Mouse (Mus musculus): ENCODE results near the gene Pex14. TPM values are rescaled to one million over a fixed set of nuclear protein-coding genes. Genes with fewer than 3 reads are reported as not detected.
A peak's percentile ranks its signal among the peaks of the same experiment; 100 is the strongest.

Pex14 gene
- polyA plus RNA-seq, 1 experiment from 2014 or later = 67.3 TPM

DNA sequence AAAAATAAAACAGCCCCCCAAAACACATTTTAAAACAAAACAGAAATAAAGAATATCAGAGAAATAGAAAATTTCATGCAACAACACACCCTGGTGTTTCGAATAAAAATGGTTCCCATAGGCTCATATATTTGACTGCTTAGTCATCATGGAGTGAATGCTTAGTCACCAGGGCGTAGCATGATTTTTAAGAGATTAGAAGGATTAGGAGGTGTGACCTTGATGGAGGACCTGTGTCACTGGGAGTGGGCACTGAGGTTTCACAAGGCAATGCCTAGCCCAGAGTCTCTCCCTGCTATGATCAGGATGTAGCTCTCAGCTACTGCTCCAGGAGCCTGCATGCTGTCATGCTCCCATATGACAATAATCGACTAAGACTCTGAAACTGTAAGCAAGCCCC is 93.6 kb downstream of the Pex14 start:
- H3K4me3 ChIP-seq (ENCODE audit: low read length) = no peak overlapping the region
- H3K27ac ChIP-seq (ENCODE audit: low read length) = no peak overlapping the region
- no peaks in the 10 kb centered on the region for H3K9me3 ChIP-seq (ENCODE audit: low read length)
- ATAC-seq (ENCODE audit: low FRiP score, low TSS enrichment) = no peak
- no peaks in the 10 kb centered on the region for H3K36me3 ChIP-seq (ENCODE audit: insufficient read depth, low read length)
- no peaks in the 10 kb centered on the region for H3K4me1 ChIP-seq (ENCODE audit: insufficient read depth, low read length)
- 92% methylated on average over 3 of the region's 3 CpGs for WGBS
- H3K4me2 ChIP-seq (replicated peaks; ENCODE audit: low read depth, low read length) = no peak overlapping the region
- H3K9ac ChIP-seq (replicated peaks; ENCODE audit: low read length) = no peak overlapping the region
- H3K27me3 ChIP-seq (ENCODE audit: insufficient read depth, low read length) = no peaks in the 10 kb centered on the region

DNA sequence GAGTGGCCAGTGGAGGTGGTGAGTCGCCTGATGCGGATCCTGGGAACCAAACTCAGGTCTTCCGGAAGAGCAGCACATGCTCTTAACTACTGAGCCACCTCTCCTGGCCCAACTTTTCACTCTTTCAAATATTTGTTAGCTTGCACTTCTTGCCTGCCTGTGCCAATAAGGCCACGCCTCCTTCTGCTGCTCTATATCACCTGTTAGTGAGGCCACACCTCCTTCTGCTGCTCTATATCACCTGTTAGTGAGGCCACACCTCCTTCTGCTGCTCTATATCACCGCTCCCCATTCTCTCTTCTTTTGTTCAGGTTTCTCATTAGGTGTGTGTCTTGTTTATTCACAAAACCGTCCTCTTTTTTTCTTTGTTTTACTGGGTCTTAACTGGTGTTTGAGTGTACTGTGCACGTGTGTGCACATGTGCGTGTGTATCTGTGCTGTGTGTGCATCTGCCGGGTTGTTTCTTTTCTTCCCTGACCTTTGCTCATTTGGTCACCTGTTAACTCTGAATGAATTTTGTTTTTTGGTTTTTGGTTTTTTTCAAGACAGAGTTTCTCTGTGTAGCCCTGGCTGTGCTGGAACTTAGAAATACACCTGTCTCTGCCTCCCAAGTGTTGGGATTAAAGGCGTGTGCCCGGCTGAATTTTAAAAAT is 97.1 kb downstream of the Pex14 start:
- WGBS = 93% methylated on average over 11 of the region's 11 CpGs
- Histone ChIP-seq H3K4me1 (ENCODE audit: insufficient read depth, low read length) (no peaks in the 10 kb centered on the region), H3K9ac (replicated peaks; ENCODE audit: low read length) (no peak overlapping the region), H3K27me3 (ENCODE audit: insufficient read depth, low read length) (no peaks in the 10 kb centered on the region), H3K4me2 (replicated peaks; ENCODE audit: low read depth, low read length) (no peak overlapping the region), H3K27ac (ENCODE audit: low read length) (no peak overlapping the region), H3K36me3 (ENCODE audit: insufficient read depth, low read length) (no peaks in the 10 kb centered on the region), H3K9me3 (ENCODE audit: low read length) (no peaks in the 10 kb centered on the region), H3K4me3 (ENCODE audit: low read length) (no peak overlapping the region)
- no peak for ATAC-seq (ENCODE audit: low FRiP score, low TSS enrichment)

DNA sequence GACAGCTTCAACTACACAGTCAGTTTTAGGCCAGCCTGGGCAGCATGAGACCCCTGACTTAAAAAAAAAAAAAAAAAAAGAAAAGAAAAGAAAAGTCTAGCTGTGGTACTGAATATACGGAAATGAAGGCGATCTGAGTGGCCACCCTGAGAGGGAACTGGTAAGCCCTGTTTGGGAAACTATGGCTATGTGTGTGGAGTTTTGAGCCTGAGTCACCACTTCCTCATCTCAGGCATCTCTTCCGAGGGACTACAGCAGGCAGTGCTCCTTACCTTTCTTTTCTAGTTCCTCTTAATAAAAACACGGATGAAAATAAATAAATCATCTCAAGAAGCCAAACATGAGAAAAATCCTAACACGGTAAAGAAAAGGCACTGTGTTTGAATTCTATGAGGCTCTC is 98.2 kb downstream of the Pex14 start:
- H3K9me3 ChIP-seq (ENCODE audit: low read length) = no peaks in the 10 kb centered on the region
- no peaks in the 10 kb centered on the region for H3K27me3 ChIP-seq (ENCODE audit: insufficient read depth, low read length)
- WGBS = 74% methylated on average over 5 of the region's 5 CpGs
- no peak overlapping the region for H3K27ac ChIP-seq (ENCODE audit: low read length)
- no peak for ATAC-seq (ENCODE audit: low FRiP score, low TSS enrichment)
- no peaks in the 10 kb centered on the region for H3K4me1 ChIP-seq (ENCODE audit: insufficient read depth, low read length)
- no peaks in the 10 kb centered on the region for H3K36me3 ChIP-seq (ENCODE audit: insufficient read depth, low read length)
- H3K9ac ChIP-seq (replicated peaks; ENCODE audit: low read length) = no peak overlapping the region
- H3K4me2 ChIP-seq (replicated peaks; ENCODE audit: low read depth, low read length) = no peak overlapping the region
- H3K4me3 ChIP-seq (ENCODE audit: low read length) = no peak overlapping the region

DNA sequence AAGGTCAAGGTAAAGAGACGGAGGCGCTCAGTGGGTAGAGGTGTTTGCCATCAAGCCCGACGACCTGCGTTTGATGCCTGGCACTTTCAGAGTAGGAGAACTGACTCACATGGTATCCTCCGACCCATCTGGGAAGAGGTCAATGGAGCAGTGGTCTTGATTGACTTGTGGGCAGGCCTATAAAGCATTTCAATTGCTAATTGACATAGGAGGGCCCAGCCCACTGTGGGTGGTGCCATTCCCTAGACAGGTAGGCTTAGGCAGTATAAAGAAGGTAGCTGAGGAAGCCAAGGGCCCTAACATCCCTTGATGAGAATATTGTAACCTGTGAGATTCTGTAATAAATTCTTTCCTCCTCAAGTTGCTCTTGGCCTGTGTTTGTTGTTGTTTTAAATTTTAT is 98.9 kb downstream of the Pex14 start:
- Histone ChIP-seq H3K4me1 (ENCODE audit: insufficient read depth, low read length) (no peaks in the 10 kb centered on the region), H3K27ac (ENCODE audit: low read length) (no peak overlapping the region), H3K9me3 (ENCODE audit: low read length) (no peaks in the 10 kb centered on the region), H3K27me3 (ENCODE audit: insufficient read depth, low read length) (no peaks in the 10 kb centered on the region), H3K9ac (replicated peaks; ENCODE audit: low read length) (no peak overlapping the region), H3K4me3 (ENCODE audit: low read length) (no peak overlapping the region), H3K36me3 (ENCODE audit: insufficient read depth, low read length) (no peaks in the 10 kb centered on the region), H3K4me2 (replicated peaks; ENCODE audit: low read depth, low read length) (no peak overlapping the region)
- ATAC-seq (ENCODE audit: low FRiP score, low TSS enrichment) = no peak
- WGBS = 88% methylated on average over 6 of the region's 6 CpGs

DNA sequence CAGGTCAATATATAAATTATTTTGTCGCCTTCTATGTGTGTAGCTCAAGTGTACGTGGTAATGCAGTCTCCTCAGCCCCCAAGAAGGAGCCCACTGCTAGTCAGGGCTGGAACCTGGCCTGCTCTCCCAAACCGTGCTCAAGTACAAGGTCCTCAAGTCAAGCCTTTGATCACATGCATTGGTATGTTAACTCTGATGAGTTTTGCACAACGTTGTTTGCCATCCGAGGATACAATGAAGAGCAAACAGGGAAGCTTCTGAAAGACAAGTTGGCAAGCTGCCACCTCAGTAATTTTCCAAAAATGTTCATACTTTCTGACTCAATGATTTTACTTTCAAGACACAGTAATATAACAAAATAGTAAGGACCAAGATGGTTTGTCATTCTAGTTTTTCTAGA is 105.7 kb downstream of the Pex14 start:
- WGBS = 73% methylated on average over 5 of the region's 5 CpGs

DNA sequence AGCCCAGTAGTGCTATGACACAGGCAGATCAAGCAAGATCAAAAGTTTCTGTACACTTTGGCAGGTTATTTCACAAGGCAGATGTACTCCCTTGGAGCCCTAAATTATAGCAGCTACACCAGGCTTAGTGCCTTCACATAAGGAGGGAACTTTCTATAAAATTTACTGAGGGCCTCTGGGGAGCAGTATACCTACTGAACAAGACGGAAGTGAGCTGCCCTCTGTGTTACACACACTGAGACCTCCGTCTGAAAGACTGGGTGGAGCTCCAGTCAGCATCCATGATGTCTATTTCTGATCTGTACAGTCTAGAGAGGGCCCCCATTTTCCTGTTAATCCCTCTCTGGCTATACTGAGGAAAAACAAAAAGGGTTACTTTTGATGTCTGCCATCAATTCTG is 109.6 kb downstream of the Pex14 start:
- Histone ChIP-seq H3K4me1 (ENCODE audit: insufficient read depth, low read length) (peaks cover 56% of the 10 kb centered on the region), H3K4me3 (ENCODE audit: low read length) (no peak overlapping the region), H3K36me3 (ENCODE audit: insufficient read depth, low read length) (0 out of 2 replicates have a peak, but pooled peaks cover 2% of the 10 kb centered on the region), H3K27ac (ENCODE audit: low read length) (no peak overlapping the region), H3K9me3 (ENCODE audit: low read length) (no peaks in the 10 kb centered on the region), H3K9ac (replicated peaks; ENCODE audit: low read length) (no peak overlapping the region), H3K4me2 (replicated peaks; ENCODE audit: low read depth, low read length) (no peak overlapping the region), H3K27me3 (ENCODE audit: insufficient read depth, low read length) (no peaks in the 10 kb centered on the region)
- 13% methylated on average over 2 of the region's 2 CpGs for WGBS
- ATAC-seq (ENCODE audit: low FRiP score, low TSS enrichment) = peak; percentile 58; the same call in 1 of the 2 replicates

More for the DNA sequence above, 105.7 kb downstream of the Pex14 start:
- Histone ChIP-seq H3K4me1 (ENCODE audit: insufficient read depth, low read length) (peaks cover 19% of the 10 kb centered on the region), H3K27ac (ENCODE audit: low read length) (no peak overlapping the region), H3K27me3 (ENCODE audit: insufficient read depth, low read length) (no peaks in the 10 kb centered on the region), H3K4me3 (ENCODE audit: low read length) (no peak overlapping the region), H3K4me2 (replicated peaks; ENCODE audit: low read depth, low read length) (no peak overlapping the region), H3K9ac (replicated peaks; ENCODE audit: low read length) (no peak overlapping the region), H3K36me3 (ENCODE audit: insufficient read depth, low read length) (0 out of 2 replicates have a peak, but pooled peaks cover 2% of the 10 kb centered on the region), H3K9me3 (ENCODE audit: low read length) (no peaks in the 10 kb centered on the region)
- ATAC-seq (ENCODE audit: low FRiP score, low TSS enrichment) = no peak

DNA sequence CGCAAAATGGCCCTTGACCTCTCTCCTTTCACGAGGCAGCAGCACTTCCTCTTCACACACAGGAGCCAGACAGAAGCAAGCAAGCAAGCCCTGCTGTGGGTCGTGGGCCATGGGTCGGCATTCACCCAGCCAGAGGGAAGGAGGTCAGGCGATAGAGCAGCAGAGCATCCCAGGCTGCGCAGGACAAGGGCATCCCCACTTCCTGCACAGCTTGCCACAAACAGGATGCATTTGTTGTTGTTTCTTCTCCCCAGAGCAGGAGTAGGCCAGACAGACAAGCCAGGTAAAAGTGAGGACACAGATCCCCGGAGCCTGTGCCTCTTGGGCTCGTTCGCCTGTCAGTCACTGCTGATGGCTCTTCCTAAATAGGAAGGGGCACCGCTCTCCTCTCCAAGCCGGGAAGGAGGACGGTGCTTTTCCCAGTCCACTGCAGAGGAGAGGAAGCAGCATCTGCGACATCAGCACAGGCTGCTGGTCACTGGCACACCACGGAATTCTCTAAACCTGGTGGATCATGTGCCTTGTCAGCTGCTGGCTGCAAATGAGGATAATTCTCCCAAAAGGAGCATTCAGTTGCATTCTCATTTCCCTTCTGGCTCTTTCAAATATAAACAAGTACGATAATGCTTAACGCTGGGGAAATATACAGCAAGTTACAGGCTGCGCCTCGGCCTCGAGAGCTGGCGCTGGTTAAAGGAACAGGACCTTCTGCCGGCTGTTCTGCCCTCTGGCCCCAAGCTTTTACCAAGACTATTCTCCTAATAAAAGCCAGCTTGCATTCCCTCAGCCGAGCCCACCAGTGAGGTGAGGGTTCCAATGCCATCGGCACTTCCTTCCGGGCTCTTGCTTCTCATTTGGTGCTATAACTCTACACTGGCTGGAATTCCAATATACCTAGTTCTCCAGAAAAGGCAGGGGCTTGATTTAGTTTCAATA is 113.9 kb downstream of the Pex14 start:
- H3K4me2 ChIP-seq (replicated peaks; ENCODE audit: low read depth, low read length) = no peak overlapping the region

DNA sequence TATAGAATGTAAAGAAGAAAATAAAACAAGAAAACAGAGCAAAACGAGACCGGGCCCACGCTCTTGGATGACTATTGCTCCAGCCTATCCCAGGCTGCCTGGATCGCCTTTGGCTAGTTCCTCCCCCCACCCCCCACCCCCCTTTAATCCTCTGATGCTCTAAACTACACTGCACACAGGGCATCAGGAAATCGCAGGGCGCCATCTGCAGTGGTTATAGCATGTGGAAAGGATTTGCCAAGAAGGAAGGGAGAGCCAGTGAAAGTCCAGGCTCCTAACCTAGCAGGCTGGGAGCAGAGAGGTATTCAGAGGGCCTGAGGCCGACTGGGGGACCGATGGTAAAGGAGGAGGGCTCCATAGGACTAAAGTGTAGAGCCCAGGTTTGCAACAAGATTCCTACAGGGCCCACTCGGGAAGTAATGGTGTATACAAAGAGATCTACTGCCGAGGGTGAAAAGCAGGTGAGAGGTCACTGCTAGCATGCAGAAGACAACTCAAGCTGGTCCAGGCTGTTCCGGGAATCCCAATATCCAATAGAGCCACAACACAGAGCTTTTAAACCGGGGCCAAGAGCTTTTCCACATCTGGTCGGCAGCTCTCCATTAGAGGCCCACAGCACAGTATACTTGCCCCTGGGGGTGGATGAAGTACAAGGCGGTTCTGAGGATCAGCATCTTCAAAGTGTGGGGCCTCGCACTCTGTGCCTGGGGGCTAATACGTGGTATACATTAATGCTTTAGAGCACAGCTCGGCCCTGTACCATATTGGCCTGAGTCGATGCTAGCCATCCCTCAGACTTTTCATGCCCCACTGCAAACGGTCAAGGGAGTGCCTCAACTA is 114.8 kb downstream of the Pex14 start:
- 55% methylated on average over 19 of the region's 19 CpGs for WGBS
- no peak overlapping the region for H3K27ac ChIP-seq (ENCODE audit: low read length)
- no peak for ATAC-seq (ENCODE audit: low FRiP score, low TSS enrichment)
- peaks cover 10% of the 10 kb centered on the region for H3K36me3 ChIP-seq (ENCODE audit: insufficient read depth, low read length)
- no peak overlapping the region for H3K4me3 ChIP-seq (ENCODE audit: low read length)
- peaks cover 51% of the 10 kb centered on the region for H3K4me1 ChIP-seq (ENCODE audit: insufficient read depth, low read length)
- H3K9me3 ChIP-seq (ENCODE audit: low read length) = no peaks in the 10 kb centered on the region
- H3K27me3 ChIP-seq (ENCODE audit: insufficient read depth, low read length) = no peaks in the 10 kb centered on the region
- H3K9ac ChIP-seq (replicated peaks; ENCODE audit: low read length) = 0 out of 2 replicates have a peak overlapping the region, but pooled peaks have one; percentile 6
- H3K4me2 ChIP-seq (replicated peaks; ENCODE audit: low read depth, low read length) = no peak overlapping the region

More for the DNA sequence above, 113.9 kb downstream of the Pex14 start:
- WGBS = 36% methylated on average over 24 of the region's 24 CpGs
- Histone ChIP-seq H3K27ac (ENCODE audit: low read length) (no peak overlapping the region; the same call in 1 of the 2 replicates), H3K9ac (replicated peaks; ENCODE audit: low read length) (0 out of 2 replicates have a peak overlapping the region, but pooled peaks have one; percentile 6), H3K36me3 (ENCODE audit: insufficient read depth, low read length) (peaks cover 10% of the 10 kb centered on the region), H3K27me3 (ENCODE audit: insufficient read depth, low read length) (no peaks in the 10 kb centered on the region), H3K4me3 (ENCODE audit: low read length) (no peak overlapping the region), H3K9me3 (ENCODE audit: low read length) (no peaks in the 10 kb centered on the region), H3K4me1 (ENCODE audit: insufficient read depth, low read length) (peaks cover 57% of the 10 kb centered on the region)
- ATAC-seq (ENCODE audit: low FRiP score, low TSS enrichment) = peak; percentile 12; the same call in 1 of the 2 replicates

DNA sequence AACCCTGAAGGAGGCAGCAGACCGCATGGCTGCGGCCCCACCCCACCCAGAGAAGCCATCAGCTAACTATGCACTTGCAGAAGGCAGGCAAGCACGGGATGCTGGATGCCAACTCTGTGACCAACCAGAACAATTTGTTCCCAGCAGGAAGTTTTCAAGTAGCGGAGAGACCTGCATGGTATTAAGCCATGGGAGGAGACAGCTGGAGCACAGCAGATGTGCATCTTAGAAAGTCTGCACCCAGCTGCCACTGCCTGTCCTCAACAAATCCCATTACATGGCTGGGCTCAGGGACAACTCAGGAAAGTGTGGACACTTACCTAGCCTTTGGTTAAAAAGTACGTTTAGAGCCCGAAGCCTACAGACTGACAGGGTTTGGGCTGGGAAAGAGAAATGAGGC is 117.4 kb downstream of the Pex14 start:
- Histone ChIP-seq H3K36me3 (ENCODE audit: insufficient read depth, low read length) (peaks cover 10% of the 10 kb centered on the region), H3K27me3 (ENCODE audit: insufficient read depth, low read length) (no peaks in the 10 kb centered on the region), H3K27ac (ENCODE audit: low read length) (no peak overlapping the region), H3K9ac (replicated peaks; ENCODE audit: low read length) (no peak overlapping the region), H3K4me3 (ENCODE audit: low read length) (no peak overlapping the region), H3K4me1 (ENCODE audit: insufficient read depth, low read length) (peaks cover 30% of the 10 kb centered on the region), H3K9me3 (ENCODE audit: low read length) (no peaks in the 10 kb centered on the region), H3K4me2 (replicated peaks; ENCODE audit: low read depth, low read length) (no peak overlapping the region)
- no peak for ATAC-seq (ENCODE audit: low FRiP score, low TSS enrichment)
- 72% methylated on average over 6 of the region's 6 CpGs for WGBS

Data from kidney, embryonic 16.5 days (tissue).